Mouse (Mus musculus): ENCODE data around the gene Cdc25b. TPM values are rescaled to one million over a fixed set of nuclear protein-coding genes. Genes with fewer than 3 reads are reported as not detected.

Gene Cdc25b
- 108 and 115 TPM in 2 replicates for polyA plus RNA-seq (2014; fragmentation: Nextera tagmentation; extraction: Ambion mirVana)

DNA sequence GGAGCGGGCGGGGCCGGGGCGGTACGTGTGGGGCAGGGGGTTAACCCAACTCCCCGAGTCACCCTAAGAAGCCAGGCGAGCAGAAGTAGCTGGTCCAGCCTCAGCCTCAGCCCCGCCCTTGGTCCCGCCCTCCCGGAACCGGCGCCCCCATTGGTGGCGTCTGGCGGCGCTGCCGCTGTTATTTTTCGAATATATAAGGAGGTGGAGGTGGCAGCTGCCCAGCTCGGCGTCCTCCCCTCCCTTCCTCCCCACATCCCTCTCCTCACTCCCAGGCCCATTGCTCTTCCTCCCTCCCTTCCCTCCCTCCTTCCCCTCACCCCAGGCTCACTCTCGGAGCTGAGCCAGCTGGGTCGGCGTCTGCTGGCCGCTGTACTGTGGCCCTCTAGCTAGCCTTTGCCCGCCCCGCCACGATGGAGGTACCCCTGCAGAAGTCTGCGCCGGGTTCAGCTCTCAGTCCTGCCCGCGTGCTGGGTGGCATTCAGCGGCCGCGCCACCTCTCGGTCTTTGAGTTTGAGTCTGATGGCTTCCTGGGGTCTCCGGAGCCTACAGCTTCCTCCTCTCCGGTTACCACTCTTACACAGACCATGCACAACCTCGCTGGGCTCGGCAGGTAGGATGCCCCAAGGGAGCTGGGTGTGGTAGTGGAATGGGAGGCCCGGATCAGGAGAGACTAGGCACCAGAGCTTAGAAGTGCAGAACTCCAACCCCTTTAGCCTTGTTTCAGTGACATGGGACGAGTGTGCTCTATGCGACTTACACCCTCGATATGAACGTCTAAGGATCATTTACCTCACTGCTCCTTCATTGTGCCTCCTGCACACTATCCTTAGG is at the start of gene Cdc25b, which contains the start of gene Spef1:
Gene Cdc25b, plus strand, starts transcription at position 179 of the 831 bp plus-strand sequence.
Gene Spef1, minus strand, starts transcription at position 512 of the 831 bp plus-strand sequence.
- H3K27me3 ChIP-seq (ENCODE audit: control insufficient read depth, insufficient read depth, low read length) = no peaks in the 10 kb centered on the region
- H3K4me1 ChIP-seq (ENCODE audit: control insufficient read depth, insufficient read depth, low read length) = peaks cover 24% of the 10 kb centered on the region
- H3K4me3 ChIP-seq (ENCODE audit: low read depth, low read length) = peak within 1 kb of the TSS; percentile 62
- peak; percentile 91 for DNase-seq (ENCODE audit: low spot score)
- peak within 1 kb of the TSS; percentile 74 for H3K4me2 ChIP-seq (ENCODE audit: low read depth)
- peak; percentile 84 for ATAC-seq (ENCODE audit: insufficient read depth, low FRiP score, low TSS enrichment)
- WGBS = under 1% methylated on average over 43 of the region's 43 CpGs
- peak within 1 kb of the TSS; percentile 54 for H3K27ac ChIP-seq (ENCODE audit: low read depth, low read length)
- peak within 1 kb of the TSS; percentile 79 for H3K9ac ChIP-seq (ENCODE audit: low read length)
- peaks cover 3% of the 10 kb centered on the region; the same call in 1 of the 2 replicates for H3K36me3 ChIP-seq (ENCODE audit: control insufficient read depth, insufficient read depth, low read length)
- H3K9me3 ChIP-seq (ENCODE audit: control insufficient read depth, low read length) = no peaks in the 10 kb centered on the region

DNA sequence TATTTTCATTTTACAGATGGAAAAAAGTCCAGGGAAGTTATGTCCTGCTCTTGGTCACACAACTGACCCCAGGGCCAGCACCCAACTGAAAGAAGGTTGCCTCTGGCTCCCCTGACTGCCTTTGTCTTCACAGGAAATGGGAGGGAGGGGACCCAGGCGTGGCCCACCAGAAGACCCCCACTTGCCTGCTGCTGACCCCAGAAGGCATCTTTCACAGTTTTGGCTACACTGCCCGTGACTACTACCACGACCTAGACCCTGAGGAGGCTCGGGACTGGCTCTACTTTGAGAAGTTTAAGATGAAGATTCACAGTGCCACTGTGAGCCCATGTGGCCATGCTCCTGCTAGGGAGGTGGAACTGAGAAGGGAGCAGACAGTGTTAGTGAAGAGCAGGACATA is 48.5 kb upstream of the Cdc25b start:
- H3K27ac ChIP-seq (ENCODE audit: low read depth, low read length) = no peak overlapping the region
- no peak for ATAC-seq (ENCODE audit: insufficient read depth, low FRiP score, low TSS enrichment)

DNA sequence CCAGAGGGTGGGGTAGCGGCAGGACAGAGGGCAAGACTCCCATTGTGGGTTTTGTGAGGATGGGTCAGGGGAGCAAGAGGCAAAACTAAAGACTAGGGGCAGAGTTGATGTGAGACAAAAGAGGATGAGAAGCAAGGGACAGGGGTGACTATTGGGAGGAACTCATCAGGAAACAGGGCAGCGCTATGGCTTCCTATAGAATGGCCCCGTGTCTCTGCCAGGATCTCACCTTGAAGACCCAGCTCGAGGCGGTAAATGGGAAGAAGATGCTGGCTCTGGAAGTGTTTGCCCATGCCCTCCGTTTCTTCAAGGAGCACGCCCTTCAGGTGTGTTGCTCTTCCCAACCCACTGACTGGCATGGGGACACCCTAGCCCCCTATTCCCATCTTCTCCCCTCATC is 48.0 kb upstream of the Cdc25b start:
- no peak for ATAC-seq (ENCODE audit: insufficient read depth, low FRiP score, low TSS enrichment)
- Histone ChIP-seq H3K4me1 (ENCODE audit: control insufficient read depth, insufficient read depth, low read length) (no peaks in the 10 kb centered on the region), H3K36me3 (ENCODE audit: control insufficient read depth, insufficient read depth, low read length) (peaks cover 6% of the 10 kb centered on the region), H3K4me3 (ENCODE audit: low read depth, low read length) (no peak overlapping the region), H3K27me3 (ENCODE audit: control insufficient read depth, insufficient read depth, low read length) (no peaks in the 10 kb centered on the region), H3K4me2 (ENCODE audit: low read depth) (no peak overlapping the region), H3K9me3 (ENCODE audit: control insufficient read depth, low read length) (no peaks in the 10 kb centered on the region), H3K9ac (ENCODE audit: low read length) (no peak overlapping the region), H3K27ac (ENCODE audit: low read depth, low read length) (no peak overlapping the region)
- WGBS = 90% methylated on average over 7 of the region's 7 CpGs
- no peak for DNase-seq (ENCODE audit: low spot score)

More for the DNA sequence above, 48.5 kb upstream of the Cdc25b start:
- H3K4me1 ChIP-seq (ENCODE audit: control insufficient read depth, insufficient read depth, low read length) = no peaks in the 10 kb centered on the region
- H3K9me3 ChIP-seq (ENCODE audit: control insufficient read depth, low read length) = no peaks in the 10 kb centered on the region
- H3K36me3 ChIP-seq (ENCODE audit: control insufficient read depth, insufficient read depth, low read length) = peaks cover 6% of the 10 kb centered on the region
- no peak for DNase-seq (ENCODE audit: low spot score)
- H3K27me3 ChIP-seq (ENCODE audit: control insufficient read depth, insufficient read depth, low read length) = no peaks in the 10 kb centered on the region
- no peak overlapping the region for H3K4me2 ChIP-seq (ENCODE audit: low read depth)
- 89% methylated on average over 4 of the region's 4 CpGs for WGBS
- no peak overlapping the region for H3K4me3 ChIP-seq (ENCODE audit: low read depth, low read length)
- H3K9ac ChIP-seq (ENCODE audit: low read length) = no peak overlapping the region

DNA sequence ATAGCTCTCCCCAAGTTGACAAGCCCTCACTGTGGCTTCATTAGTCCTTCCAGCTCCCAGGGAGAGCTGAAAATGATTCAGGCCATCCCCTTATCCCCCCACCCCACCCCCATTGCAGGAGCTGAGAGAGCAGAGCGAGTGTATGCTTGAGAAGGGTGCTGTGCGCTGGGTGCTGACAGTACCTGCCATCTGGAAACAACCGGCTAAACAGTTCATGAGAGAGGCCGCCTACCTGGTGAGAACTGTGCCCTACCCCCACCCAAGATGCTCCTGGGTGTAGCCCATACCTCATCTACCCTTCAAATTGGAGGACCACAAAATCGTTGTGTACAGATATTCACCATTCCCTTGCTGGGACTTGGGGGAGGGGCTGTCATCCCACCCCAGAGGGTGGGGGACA is 47.5 kb upstream of the Cdc25b start:
- DNase-seq (ENCODE audit: low spot score) (no peak), ATAC-seq (ENCODE audit: insufficient read depth, low FRiP score, low TSS enrichment) (no peak)
- Histone ChIP-seq H3K4me2 (ENCODE audit: low read depth) (no peak overlapping the region), H3K9ac (ENCODE audit: low read length) (no peak overlapping the region), H3K36me3 (ENCODE audit: control insufficient read depth, insufficient read depth, low read length) (peaks cover 4% of the 10 kb centered on the region), H3K4me3 (ENCODE audit: low read depth, low read length) (no peak overlapping the region), H3K27ac (ENCODE audit: low read depth, low read length) (no peak overlapping the region), H3K27me3 (ENCODE audit: control insufficient read depth, insufficient read depth, low read length) (no peaks in the 10 kb centered on the region), H3K9me3 (ENCODE audit: control insufficient read depth, low read length) (no peaks in the 10 kb centered on the region), H3K4me1 (ENCODE audit: control insufficient read depth, insufficient read depth, low read length) (no peaks in the 10 kb centered on the region)
- WGBS = 92% methylated on average over 5 of the region's 5 CpGs

DNA sequence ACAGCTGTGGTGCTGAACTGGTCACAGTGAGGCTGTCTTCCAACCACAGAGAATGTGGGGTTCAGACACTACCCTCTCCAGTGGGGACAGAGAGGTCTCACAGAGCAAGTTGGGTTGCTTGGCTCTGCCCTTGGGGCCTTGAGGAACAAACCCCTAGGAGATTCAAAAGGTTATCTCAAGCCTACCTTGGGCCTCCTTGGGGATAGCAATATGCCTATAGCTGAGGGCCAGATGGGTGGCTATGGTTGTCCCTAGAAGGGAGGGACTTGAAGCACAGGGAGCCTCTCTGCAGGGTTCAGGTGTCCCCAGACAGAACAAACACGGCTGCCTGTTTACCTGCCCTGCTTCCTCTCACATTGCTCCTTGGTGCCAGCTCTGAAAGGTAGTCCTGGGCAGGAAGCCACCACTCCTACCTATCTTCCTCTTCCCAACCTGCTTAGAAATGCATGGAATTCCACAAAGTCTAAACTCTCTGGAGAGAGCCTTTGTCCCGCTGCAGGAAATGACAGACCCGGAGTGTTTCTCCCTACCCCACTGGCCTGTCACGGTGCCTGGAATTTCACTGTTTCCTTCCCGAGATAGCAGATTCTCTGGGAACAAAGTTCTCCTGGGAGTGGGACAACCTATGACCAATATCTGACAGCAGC is 46.7 kb upstream of the Cdc25b start:
- H3K27me3 ChIP-seq (ENCODE audit: control insufficient read depth, insufficient read depth, low read length) = no peaks in the 10 kb centered on the region
- H3K4me1 ChIP-seq (ENCODE audit: control insufficient read depth, insufficient read depth, low read length) = no peaks in the 10 kb centered on the region
- H3K27ac ChIP-seq (ENCODE audit: low read depth, low read length) = no peak overlapping the region
- DNase-seq (ENCODE audit: low spot score) (no peak), ATAC-seq (ENCODE audit: insufficient read depth, low FRiP score, low TSS enrichment) (no peak)
- no peak overlapping the region for H3K9ac ChIP-seq (ENCODE audit: low read length)
- WGBS = 64% methylated on average over 5 of the region's 5 CpGs
- H3K36me3 ChIP-seq (ENCODE audit: control insufficient read depth, insufficient read depth, low read length) = peaks cover 11% of the 10 kb centered on the region
- no peak overlapping the region for H3K4me3 ChIP-seq (ENCODE audit: low read depth, low read length)
- H3K4me2 ChIP-seq (ENCODE audit: low read depth) = no peak overlapping the region
- no peaks in the 10 kb centered on the region for H3K9me3 ChIP-seq (ENCODE audit: control insufficient read depth, low read length)

DNA sequence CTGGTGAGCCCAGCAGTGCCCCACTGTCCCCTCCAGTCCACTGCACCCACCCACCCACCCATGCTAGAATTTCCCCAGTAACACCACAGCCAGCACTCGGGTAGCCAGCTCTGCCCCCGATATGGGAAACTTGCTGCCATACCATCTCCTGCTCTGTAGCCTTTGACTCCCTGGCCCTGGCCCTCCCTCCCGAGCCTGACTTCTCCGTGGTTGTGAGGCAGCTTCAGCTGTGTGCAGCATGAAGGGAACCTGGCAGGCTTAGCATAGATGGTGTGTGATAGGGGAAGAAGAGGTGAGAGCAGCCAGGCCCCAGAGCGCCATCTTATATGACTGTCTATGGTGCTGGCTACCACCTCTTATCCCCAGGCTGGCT is 46.2 kb upstream of the Cdc25b start:
- WGBS = 80% methylated on average over 5 of the region's 5 CpGs

DNA sequence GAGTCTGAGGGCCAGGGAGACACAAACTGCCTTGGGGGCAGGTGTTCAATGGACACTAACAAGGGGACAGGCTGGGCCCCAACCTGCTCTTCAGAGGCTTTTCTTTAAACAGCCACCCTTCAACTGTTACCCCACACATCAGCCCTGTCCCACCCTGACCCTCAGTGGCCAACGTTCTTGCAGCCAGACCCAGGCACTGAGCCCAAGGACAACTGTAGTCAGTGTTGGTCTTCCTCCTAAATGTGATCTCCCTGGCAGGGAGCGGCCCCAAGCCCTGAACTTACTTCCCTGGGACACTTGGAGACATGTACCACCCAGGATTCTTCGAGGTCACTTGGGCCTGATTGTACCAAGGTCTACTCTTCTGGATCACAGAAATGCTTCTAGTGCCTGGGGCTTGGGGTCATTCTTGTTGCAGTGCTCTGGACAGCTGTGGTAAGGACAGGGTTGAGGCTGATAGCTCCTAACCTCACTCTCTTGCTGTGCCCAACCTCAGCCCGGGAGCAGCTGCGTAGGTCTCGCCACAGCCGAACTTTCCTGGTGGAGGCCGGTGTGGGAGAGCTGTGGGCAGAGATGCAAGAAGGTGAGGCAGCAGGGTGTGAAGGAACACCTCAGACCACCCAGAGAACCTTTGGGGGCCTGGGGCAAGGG is 45.3 kb upstream of the Cdc25b start:
- ATAC-seq (ENCODE audit: insufficient read depth, low FRiP score, low TSS enrichment) (no peak), DNase-seq (ENCODE audit: low spot score) (no peak)
- no peaks in the 10 kb centered on the region for H3K4me1 ChIP-seq (ENCODE audit: control insufficient read depth, insufficient read depth, low read length)
- no peak overlapping the region for H3K4me2 ChIP-seq (ENCODE audit: low read depth)
- no peak overlapping the region for H3K4me3 ChIP-seq (ENCODE audit: low read depth, low read length)
- H3K9me3 ChIP-seq (ENCODE audit: control insufficient read depth, low read length) = no peaks in the 10 kb centered on the region
- peaks cover 18% of the 10 kb centered on the region for H3K36me3 ChIP-seq (ENCODE audit: control insufficient read depth, insufficient read depth, low read length)
- no peaks in the 10 kb centered on the region for H3K27me3 ChIP-seq (ENCODE audit: control insufficient read depth, insufficient read depth, low read length)
- H3K9ac ChIP-seq (ENCODE audit: low read length) = no peak overlapping the region
- WGBS = 93% methylated on average over 8 of the region's 8 CpGs
- no peak overlapping the region for H3K27ac ChIP-seq (ENCODE audit: low read depth, low read length)

More for the DNA sequence above, 46.2 kb upstream of the Cdc25b start:
- Histone ChIP-seq H3K4me3 (ENCODE audit: low read depth, low read length) (no peak overlapping the region), H3K27me3 (ENCODE audit: control insufficient read depth, insufficient read depth, low read length) (no peaks in the 10 kb centered on the region), H3K4me1 (ENCODE audit: control insufficient read depth, insufficient read depth, low read length) (no peaks in the 10 kb centered on the region), H3K4me2 (ENCODE audit: low read depth) (no peak overlapping the region), H3K36me3 (ENCODE audit: control insufficient read depth, insufficient read depth, low read length) (peaks cover 14% of the 10 kb centered on the region), H3K27ac (ENCODE audit: low read depth, low read length) (no peak overlapping the region), H3K9ac (ENCODE audit: low read length) (no peak overlapping the region), H3K9me3 (ENCODE audit: control insufficient read depth, low read length) (no peaks in the 10 kb centered on the region)
- DNase-seq (ENCODE audit: low spot score) = no peak
- no peak for ATAC-seq (ENCODE audit: insufficient read depth, low FRiP score, low TSS enrichment)

DNA sequence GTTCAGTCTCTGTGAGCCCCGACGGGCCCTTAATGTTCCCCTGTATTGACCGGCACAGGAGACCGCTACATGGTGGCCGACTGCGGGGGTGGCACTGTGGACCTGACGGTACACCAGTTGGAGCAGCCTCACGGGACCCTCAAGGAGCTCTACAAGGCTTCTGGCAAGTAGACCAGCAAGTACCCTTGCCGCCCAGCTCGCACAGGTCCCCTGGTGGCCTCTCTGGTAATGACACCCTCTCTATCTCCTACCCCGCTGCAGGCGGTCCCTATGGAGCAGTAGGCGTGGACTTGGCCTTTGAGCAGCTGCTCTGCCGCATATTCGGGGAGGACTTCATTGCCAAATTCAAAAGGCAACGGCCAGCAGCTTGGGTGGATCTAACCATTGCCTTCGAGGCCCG is 44.2 kb upstream of the Cdc25b start:
- Histone ChIP-seq H3K9me3 (ENCODE audit: control insufficient read depth, low read length) (no peaks in the 10 kb centered on the region), H3K36me3 (ENCODE audit: control insufficient read depth, insufficient read depth, low read length) (peaks cover 21% of the 10 kb centered on the region), H3K4me3 (ENCODE audit: low read depth, low read length) (no peak overlapping the region), H3K4me1 (ENCODE audit: control insufficient read depth, insufficient read depth, low read length) (no peaks in the 10 kb centered on the region), H3K4me2 (ENCODE audit: low read depth) (peak overlapping the region; percentile 9; the same call in 1 of the 2 replicates), H3K9ac (ENCODE audit: low read length) (no peak overlapping the region), H3K27ac (ENCODE audit: low read depth, low read length) (no peak overlapping the region), H3K27me3 (ENCODE audit: control insufficient read depth, insufficient read depth, low read length) (no peaks in the 10 kb centered on the region)
- ATAC-seq (ENCODE audit: insufficient read depth, low FRiP score, low TSS enrichment) (peak; percentile 50), DNase-seq (ENCODE audit: low spot score) (peak; percentile 77)
- 22% methylated on average over 18 of the region's 18 CpGs for WGBS
